Mouse (Mus musculus) heart, embryonic 15.5 days (tissue): ENCODE data around the gene Slco1a5. TPM values are rescaled to one million over a fixed set of nuclear protein-coding genes. Genes with fewer than 3 reads are reported as not detected.
"Not testable (repeated sequence)": the region's sequence is repeated elsewhere in the genome, so short reads cannot be mapped to it uniquely, and the experiment has no call there.

ENCODE experiments used
- ATAC-seq: fragments of 200-750 bp; cut with Nextera tagmentation; replicated peaks from 2 replicates; pipeline ENCODE4 v1.8.0; 2017; ENCODE audit warnings: low read depth, moderate TSS enrichment; ENCODE audit not compliant: insufficient number of reproducible peaks, insufficient read depth, low FRiP score
- H3K27ac ChIP-seq: fragments of 300-500 bp; sonication (generic); 2 replicates; pipeline ENCODE4 v1.5.1; 2015; ENCODE audit warnings: mild to moderate bottlenecking, inconsistent platforms
- H3K27me3 ChIP-seq: fragments of 300-500 bp; sonication (generic); 2 replicates; pipeline ENCODE4 v1.6.1; 2015; ENCODE audit warnings: inconsistent platforms
- H3K36me3 ChIP-seq: fragments of 300-500 bp; sonication (generic); 2 replicates; pipeline ENCODE4 v1.6.1; 2015; ENCODE audit warnings: mild to moderate bottlenecking, inconsistent platforms
- H3K4me1 ChIP-seq: fragments of 300-500 bp; sonication (generic); replicated peaks from 2 replicates; pipeline ENCODE4 v1.6.1; 2015; ENCODE audit warnings: inconsistent platforms
- H3K4me2 ChIP-seq: fragments of 300-500 bp; sonication (generic); 2 replicates; pipeline ENCODE4 v1.6.1; 2015; ENCODE audit warnings: inconsistent platforms, mild to moderate bottlenecking, moderate library complexity
- H3K4me3 ChIP-seq: fragments of 300-500 bp; sonication (generic); 2 replicates; pipeline ENCODE4 v1.5.1; 2015; ENCODE audit warnings: mild to moderate bottlenecking, inconsistent platforms
- H3K9ac ChIP-seq: fragments of 300-500 bp; sonication (generic); 2 replicates; pipeline ENCODE4 v1.6.1; 2015; ENCODE audit warnings: mild to moderate bottlenecking, inconsistent platforms
- H3K9me3 ChIP-seq: fragments of 300-500 bp; sonication (generic); replicated peaks from 2 replicates; pipeline ENCODE4 v1.6.1; 2016; ENCODE audit warnings: inconsistent platforms
- WGBS: fragments of 180-500 bp; shearing (Covaris S2); methylation state at CpG from one replicate; pipeline ENCODE4 v1.1.7; 2015; ENCODE audit warnings: mixed read lengths; 5-methylcytosine and 5-hydroxymethylcytosine counted together
- polyA plus RNA-seq: library from polyadenylated mRNA; unstranded; fragments of >200 nt; fragmentation: Nextera tagmentation; extraction: Ambion mirVana; gene quantifications from 2 replicates; pipeline ENCODE4 v1.2.1, GENCODE M21; 2015

The Slco1a5 gene
- polyA plus RNA-seq, 1 experiment from 2014 or later, result not detected

DNA sequence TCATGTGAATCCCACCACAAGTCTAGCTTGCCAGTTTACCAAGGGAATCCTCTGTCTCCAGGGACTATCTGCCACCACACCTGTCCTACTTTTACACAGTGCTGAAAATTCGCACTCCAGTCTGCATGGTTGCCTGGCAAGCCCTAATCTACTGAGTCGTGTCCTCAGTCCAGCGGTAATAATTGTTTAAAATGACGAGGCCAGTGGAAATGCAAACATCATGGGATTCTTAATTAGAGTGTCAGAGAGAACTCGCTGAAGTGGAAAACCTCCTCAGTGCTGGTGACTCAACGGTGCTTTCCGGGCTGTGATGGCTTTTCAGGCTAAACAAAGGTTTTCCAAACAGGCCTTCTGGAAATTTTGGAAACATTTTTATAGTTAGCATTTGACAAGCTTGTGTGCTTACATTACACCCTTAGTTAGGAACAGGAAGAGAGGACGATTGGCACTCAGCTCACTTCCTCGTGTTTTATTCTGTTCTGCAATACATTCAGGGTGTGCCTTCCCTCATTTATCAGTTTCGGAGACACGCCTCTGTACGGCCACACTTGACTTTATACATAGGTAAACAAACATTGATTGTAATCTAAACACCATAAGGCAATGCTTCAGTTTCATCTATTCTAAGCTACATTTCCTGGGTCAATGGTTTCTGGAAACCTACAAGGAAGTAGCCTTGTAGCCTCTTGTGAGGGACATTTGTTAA lies 33.2 kb downstream of the Slco1a5 start:
- ATAC-seq, result no peak
- Histone ChIP-seq H3K27me3 (no peaks in the 10 kb centered on the region), H3K27ac (no peak overlapping the region), H3K4me1 (no peaks in the 10 kb centered on the region), H3K9ac (no peak overlapping the region), H3K36me3 (no peaks in the 10 kb centered on the region), H3K4me3 (no peak overlapping the region), H3K9me3 (no peaks in the 10 kb centered on the region), H3K4me2 (no peak overlapping the region)
- 69% methylated on average over 12 of the region's 12 CpGs for WGBS

DNA sequence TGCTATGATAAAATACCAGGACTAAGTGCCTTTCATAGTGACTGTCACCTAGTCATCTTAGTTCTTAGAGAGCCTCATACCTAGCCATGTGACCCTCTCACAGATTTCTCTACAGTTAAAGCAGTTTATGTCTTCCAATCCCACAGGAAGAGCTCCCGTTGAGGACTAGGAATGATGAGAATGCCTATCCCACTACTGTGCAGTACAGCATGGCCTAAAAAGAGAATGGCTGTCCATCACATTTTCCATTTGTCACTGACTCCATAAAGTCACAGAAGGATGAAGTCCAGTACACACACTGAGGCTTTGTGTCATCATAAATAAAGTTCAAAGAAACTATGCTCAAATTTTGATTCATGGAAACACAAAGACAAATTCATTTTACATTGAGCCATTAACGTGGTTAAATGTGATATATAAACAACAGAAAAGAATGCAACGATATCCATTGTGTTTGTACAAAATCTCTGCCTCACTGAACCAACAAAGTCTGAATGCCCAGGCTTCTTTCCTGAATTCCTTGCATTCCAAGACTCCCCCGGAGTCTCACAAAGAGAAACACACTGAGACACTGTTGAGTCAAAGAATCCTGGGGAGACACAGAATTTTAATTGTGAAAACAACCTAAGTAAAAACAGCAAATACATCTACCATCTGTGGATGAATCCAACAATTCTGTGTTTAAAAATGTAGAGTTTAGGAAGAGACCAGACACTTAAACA lies 46.9 kb downstream of the Slco1a5 start:
- Histone ChIP-seq H3K27me3 (no peaks in the 10 kb centered on the region), H3K4me3 (no peak overlapping the region), H3K9ac (no peak overlapping the region), H3K4me1 (no peaks in the 10 kb centered on the region), H3K9me3 (no peaks in the 10 kb centered on the region), H3K27ac (no peak overlapping the region), H3K4me2 (no peak overlapping the region), H3K36me3 (no peaks in the 10 kb centered on the region)
- no peak for ATAC-seq
- 26% methylated on average over 4 of the region's 4 CpGs for WGBS

DNA sequence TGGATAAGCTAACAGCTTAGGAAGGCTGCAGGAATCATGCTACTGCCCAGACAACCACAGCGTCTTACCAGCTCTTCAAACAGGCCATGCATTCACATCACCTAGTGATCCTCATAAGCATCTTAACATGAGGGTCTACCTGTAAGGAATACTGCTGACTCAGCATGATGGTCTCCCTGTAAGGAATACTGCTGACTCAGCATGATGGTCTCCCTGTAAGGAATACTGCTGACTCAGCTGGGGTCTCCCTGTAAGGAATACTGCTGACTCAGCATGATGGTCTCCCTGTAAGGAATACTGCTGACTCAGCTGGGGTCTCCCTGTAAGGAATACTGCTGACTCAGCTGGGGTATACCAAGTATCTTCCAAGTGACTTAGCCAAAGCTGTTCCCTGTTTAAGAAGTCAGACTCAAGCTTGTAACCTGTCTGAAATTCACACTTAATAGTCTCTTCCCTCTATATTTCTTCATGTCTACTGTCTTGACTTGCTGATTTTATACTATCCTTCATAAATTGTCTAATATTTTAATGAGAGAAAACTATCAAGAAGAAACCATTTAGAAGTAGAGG lies 72.0 kb downstream of the Slco1a5 start:
- H3K4me3 ChIP-seq, H3K4me1 ChIP-seq, H3K36me3 ChIP-seq, H3K9ac ChIP-seq, H3K27me3 ChIP-seq, H3K9me3 ChIP-seq, ATAC-seq, H3K4me2 ChIP-seq, H3K27ac ChIP-seq: not testable (repeated sequence)
- WGBS, result 81% methylated on average over 1 of the region's 1 CpGs

DNA sequence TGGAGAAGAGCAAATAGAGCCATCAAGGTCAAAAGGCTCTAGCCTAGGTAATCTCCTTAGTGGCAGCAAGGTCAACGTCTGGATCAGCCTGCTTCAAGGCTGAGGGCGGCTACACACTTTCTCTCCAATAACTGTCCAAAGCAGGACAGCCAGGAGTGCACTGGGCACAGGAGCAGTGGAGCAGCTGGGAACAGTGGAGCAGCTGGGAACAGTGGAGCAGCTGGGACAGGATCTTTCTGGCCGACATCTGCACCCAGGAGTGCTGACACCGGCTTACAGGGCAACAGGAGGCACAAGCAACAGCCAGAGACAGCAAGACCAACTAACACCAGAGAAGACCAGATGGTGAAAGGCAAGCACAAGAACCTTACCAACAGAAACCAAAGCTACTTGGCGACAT lies 77.7 kb downstream of the Slco1a5 start:
- no peak overlapping the region for H3K4me2 ChIP-seq
- H3K27me3 ChIP-seq, result no peaks in the 10 kb centered on the region
- no peaks in the 10 kb centered on the region for H3K9me3 ChIP-seq
- no peak overlapping the region for H3K9ac ChIP-seq
- WGBS, result 69% methylated on average over 5 of the region's 5 CpGs
- no peak for ATAC-seq
- H3K4me3 ChIP-seq, result no peak overlapping the region
- H3K4me1 ChIP-seq, result no peaks in the 10 kb centered on the region
- H3K36me3 ChIP-seq, result no peaks in the 10 kb centered on the region
- no peak overlapping the region for H3K27ac ChIP-seq

DNA sequence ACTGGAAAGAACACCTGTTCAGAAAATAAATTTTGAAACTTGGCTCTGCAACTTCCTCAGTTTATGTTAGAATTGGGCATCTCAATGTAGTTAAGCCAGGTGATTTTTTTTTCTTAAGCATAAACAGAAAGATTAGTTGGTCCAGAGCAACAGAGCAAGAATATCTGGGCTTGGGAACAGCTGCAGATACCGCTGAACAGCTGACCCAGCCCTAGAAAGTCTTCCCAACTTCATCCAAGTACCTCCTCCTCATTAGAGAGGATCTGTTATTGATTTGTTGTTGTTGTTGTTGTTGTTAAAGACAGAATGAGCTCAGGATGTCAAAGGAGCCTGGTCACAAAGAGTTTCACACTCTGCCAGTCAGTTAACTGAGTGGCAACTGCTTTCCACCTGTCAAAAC lies 83.3 kb downstream of the Slco1a5 start:
- WGBS, result 56% methylated on average over 1 of the region's 1 CpGs
- H3K9ac ChIP-seq, result no peak overlapping the region
- H3K4me3 ChIP-seq, result no peak overlapping the region
- H3K4me1 ChIP-seq, result no peaks in the 10 kb centered on the region
- ATAC-seq, result no peak
- H3K36me3 ChIP-seq, result no peaks in the 10 kb centered on the region
- H3K9me3 ChIP-seq, result no peaks in the 10 kb centered on the region
- H3K27ac ChIP-seq, result no peak overlapping the region
- no peaks in the 10 kb centered on the region for H3K27me3 ChIP-seq
- no peak overlapping the region for H3K4me2 ChIP-seq

DNA sequence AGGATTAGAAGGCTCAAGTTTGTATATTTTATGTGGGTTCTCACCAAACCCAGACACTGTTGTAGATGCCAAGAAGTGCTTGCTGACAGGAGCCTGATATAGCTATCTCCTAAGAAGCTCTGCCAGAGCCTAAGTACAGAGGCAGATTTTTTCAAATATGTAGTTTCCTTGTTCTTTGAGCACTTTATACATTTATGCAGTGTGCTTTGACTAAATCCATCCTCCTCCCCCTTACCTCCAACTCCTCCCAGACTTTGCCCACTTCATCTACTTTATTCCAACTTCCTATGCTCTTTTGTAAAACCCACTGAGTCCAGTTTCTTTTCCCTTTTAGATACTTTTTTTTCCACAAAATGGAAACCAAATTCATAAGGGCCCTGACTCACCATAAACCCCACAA lies 102.6 kb downstream of the Slco1a5 start:
- Histone ChIP-seq H3K36me3 (no peaks in the 10 kb centered on the region), H3K27ac (no peak overlapping the region), H3K4me3 (no peak overlapping the region), H3K4me2 (no peak overlapping the region), H3K4me1 (no peaks in the 10 kb centered on the region), H3K9me3 (no peaks in the 10 kb centered on the region), H3K27me3 (no peaks in the 10 kb centered on the region), H3K9ac (no peak overlapping the region)
- ATAC-seq, result no peak

DNA sequence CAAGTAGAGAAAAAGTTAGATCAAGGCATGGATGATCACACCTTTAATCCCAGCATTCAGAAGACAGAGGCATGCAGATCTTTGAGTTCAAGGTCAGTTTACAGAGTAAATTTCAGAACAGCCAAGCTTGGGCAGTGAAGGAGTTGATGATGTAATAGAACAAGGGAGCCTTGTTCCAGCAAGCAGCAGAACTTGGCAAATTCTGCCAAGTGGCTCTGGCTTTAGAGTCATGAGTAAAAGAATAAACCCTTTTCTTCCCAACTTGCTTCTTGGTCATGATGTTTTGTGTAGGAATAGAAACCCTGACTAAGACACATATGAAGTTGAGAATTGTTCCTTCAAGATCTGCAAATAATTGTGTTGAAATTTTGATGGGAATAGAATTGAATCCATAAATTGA lies 111.0 kb downstream of the Slco1a5 start:
- Histone ChIP-seq H3K9me3 (no peaks in the 10 kb centered on the region), H3K4me3 (no peak overlapping the region), H3K36me3 (no peaks in the 10 kb centered on the region), H3K9ac (no peak overlapping the region), H3K27me3 (no peaks in the 10 kb centered on the region), H3K4me1 (no peaks in the 10 kb centered on the region), H3K4me2 (no peak overlapping the region), H3K27ac (no peak overlapping the region)
- ATAC-seq, result no peak

DNA sequence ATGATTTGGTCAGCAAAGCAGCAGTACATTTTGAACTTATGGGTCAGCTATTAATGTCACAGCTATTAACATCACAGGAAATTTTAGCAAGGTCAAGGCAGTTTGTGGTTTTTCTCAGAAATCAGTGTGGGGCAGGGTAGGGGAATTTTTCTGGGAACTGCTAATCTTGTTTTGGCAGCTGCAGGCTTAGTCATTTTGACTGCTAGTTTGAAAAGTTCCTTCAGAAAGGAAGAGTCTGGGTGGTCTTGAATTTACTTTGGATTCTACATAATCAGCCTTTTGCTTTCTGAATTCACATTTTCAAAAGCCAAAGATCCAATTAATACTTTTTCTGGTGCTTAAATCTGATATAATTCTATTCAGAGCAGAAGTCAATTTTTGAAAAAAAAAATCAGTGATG lies 113.0 kb downstream of the Slco1a5 start:
- Histone ChIP-seq H3K4me3 (no peak overlapping the region), H3K9me3 (no peaks in the 10 kb centered on the region), H3K4me1 (no peaks in the 10 kb centered on the region), H3K27ac (no peak overlapping the region), H3K4me2 (no peak overlapping the region), H3K27me3 (no peaks in the 10 kb centered on the region), H3K36me3 (no peaks in the 10 kb centered on the region), H3K9ac (no peak overlapping the region)
- ATAC-seq, result no peak

DNA sequence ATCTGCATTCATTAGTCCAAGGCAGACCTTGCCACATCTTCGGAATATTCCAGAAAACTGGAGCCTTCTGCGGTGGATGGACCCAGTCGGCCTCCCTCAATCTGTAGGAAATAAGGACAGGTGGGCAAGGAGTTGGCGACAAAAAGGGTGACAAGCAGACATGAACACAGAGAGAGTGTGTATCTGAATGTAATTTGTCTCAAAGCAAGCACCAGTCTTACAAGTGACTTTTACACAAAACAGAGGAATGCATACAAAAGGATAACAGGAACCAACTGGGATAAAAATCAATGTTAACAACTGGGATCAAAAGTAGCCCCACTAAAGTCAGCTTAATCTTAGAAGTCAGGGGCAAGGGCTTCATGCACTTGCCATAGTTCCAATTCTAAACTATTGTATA lies 114.4 kb downstream of the Slco1a5 start, which contains the start of gene Slco1a6:
Gene Slco1a6 (minus strand): TSS at position 101 of the 400 bp plus-strand sequence.
- Histone ChIP-seq H3K9me3 (no peaks in the 10 kb centered on the region), H3K9ac (no peak within 1 kb of the TSS), H3K36me3 (no peaks in the 10 kb centered on the region), H3K27me3 (no peaks in the 10 kb centered on the region), H3K4me2 (no peak within 1 kb of the TSS), H3K27ac (no peak within 1 kb of the TSS), H3K4me1 (no peaks in the 10 kb centered on the region), H3K4me3 (no peak within 1 kb of the TSS)
- WGBS, result 81% methylated on average over 4 of the region's 4 CpGs
- no peak for ATAC-seq

DNA sequence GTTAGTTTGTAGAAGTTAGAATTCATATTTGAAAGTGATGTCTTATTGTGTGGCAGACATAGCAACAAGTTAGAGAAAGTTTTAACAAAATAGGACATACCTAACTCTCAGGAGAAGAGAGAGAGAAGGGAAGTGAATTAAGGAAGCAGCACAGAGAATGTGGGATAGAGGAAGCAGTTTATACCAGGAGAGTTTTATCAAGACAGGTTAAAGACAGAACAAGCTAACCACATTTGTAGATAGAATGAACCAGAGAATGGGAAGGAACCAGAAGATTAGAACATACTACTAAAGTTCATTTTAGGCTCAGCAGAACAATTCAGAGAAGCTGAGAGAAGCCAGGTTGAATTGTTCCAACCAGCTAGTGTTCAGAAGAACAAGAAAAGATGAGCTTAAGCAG lies 122.3 kb downstream of the Slco1a5 start:
- no peak for ATAC-seq
- no peaks in the 10 kb centered on the region for H3K27me3 ChIP-seq
- no peak overlapping the region for H3K4me3 ChIP-seq
- no peaks in the 10 kb centered on the region for H3K36me3 ChIP-seq
- no peak overlapping the region for H3K9ac ChIP-seq
- H3K27ac ChIP-seq, result no peak overlapping the region
- no peak overlapping the region for H3K4me2 ChIP-seq
- H3K4me1 ChIP-seq, result no peaks in the 10 kb centered on the region
- H3K9me3 ChIP-seq, result no peaks in the 10 kb centered on the region

DNA sequence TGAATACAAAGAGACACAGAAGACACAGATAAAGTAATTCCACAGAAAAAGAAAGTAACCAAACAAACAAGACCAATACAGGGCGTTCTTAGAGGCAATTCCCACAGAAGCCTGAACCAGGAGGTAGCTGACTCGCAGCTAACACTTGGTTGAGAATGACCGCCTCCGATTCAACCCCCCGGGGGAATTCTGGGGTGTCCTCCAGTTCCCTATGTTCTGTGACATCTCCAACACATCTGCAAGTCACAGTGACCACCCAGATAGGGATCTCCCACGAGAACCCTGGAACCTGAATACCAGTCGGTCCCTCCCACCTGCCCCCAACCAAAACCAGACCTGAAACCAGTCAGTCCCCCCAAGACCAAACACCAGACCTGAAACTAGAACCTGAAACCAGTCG lies 128.5 kb downstream of the Slco1a5 start:
- Histone ChIP-seq H3K4me1 (no peaks in the 10 kb centered on the region), H3K4me3 (no peak overlapping the region), H3K27ac (no peak overlapping the region), H3K4me2 (no peak overlapping the region), H3K9me3 (no peaks in the 10 kb centered on the region), H3K36me3 (no peaks in the 10 kb centered on the region), H3K27me3 (no peaks in the 10 kb centered on the region), H3K9ac (no peak overlapping the region)
- ATAC-seq, result no peak
- WGBS, result 76% methylated on average over 8 of the region's 8 CpGs

DNA sequence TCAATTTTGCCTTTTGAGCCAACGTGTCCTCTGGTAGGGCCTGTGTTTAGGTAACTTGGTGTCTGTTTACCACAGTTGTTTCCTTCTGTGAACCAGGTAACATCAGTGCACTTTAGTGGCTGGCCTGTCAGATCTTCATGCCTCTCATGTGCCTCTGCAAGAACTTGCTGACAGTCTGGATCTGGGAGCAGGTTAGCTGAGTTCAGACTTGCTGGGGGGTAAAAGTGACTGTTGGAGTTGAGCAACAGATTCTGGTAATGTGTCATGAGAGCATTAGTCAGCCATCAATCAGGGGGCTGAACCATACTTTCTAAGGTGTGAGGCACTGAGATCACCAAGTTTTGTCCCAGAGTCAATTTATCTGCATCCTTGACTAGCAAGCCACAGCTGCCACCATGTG lies 130.8 kb downstream of the Slco1a5 start:
- no peak for ATAC-seq
- no peaks in the 10 kb centered on the region for H3K9me3 ChIP-seq
- WGBS, result 43% methylated on average over 1 of the region's 1 CpGs
- no peaks in the 10 kb centered on the region for H3K36me3 ChIP-seq
- H3K27me3 ChIP-seq, result no peaks in the 10 kb centered on the region
- no peak overlapping the region for H3K9ac ChIP-seq
- no peak overlapping the region for H3K4me3 ChIP-seq
- H3K4me1 ChIP-seq, result no peaks in the 10 kb centered on the region
- no peak overlapping the region for H3K27ac ChIP-seq
- no peak overlapping the region for H3K4me2 ChIP-seq
